Mouse (Mus musculus): ENCODE measurements at regions not wholly inside any gene's neighbourhood (a gene's known extent, or its start where the extent isn't known, plus 50 kb on each side); places are given as distances from the start of the nearest gene placed in this dataset.

- no peak overlapping the region for H3K9ac ChIP-seq (ENCODE audit: low read depth, low read length)
- DNase-seq (ENCODE audit: low spot score) (no peak), ATAC-seq (ENCODE audit: low FRiP score) (no peak)
- H3K9me3 ChIP-seq (ENCODE audit: control insufficient read depth, low read length) = no peaks in the 10 kb centered on the region
- H3K27ac ChIP-seq (ENCODE audit: low read depth, low read length) = no peak overlapping the region
- H3K27me3 ChIP-seq (ENCODE audit: control insufficient read depth, insufficient read depth, low read length) = no peaks in the 10 kb centered on the region
- no peaks in the 10 kb centered on the region for H3K4me1 ChIP-seq (replicated peaks; ENCODE audit: control insufficient read depth, insufficient read depth, low read length)
- 90% methylated on average over 3 of the region's 3 CpGs for WGBS
- no peak overlapping the region for H3K4me3 ChIP-seq (ENCODE audit: low read depth, low read length)
- H3K4me2 ChIP-seq (replicated peaks; ENCODE audit: low read depth, low read length) = no peak overlapping the region
- no peaks in the 10 kb centered on the region for H3K36me3 ChIP-seq (ENCODE audit: control insufficient read depth, insufficient read depth, low read length)
These were observed 551.0 kb upstream of the Gm5415 start for GRCm38 (mm10) chr1:33098062-33098461.

DNA sequence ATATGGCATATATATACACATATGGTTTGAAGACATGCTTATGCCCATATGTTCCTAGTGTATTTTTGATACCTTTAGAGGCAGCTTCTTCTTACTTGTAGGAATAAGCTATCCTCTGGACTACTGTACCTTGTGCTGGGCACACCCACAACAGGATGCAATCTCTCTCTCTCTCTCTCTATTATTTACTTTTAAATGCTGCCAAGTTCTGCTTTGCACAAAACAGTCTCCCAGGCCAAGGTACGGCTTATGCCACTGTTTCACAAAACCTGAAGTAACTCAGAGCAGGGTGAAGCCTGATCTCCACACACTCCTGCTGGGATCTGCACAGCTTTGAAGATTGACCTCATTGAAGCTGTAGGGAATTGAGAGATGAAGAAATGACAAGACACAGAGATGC is 549.8 kb upstream of the Gm5415 start:
- DNase-seq (ENCODE audit: low spot score) (no peak), ATAC-seq (ENCODE audit: low FRiP score) (no peak)
- Histone ChIP-seq H3K27me3 (ENCODE audit: control insufficient read depth, insufficient read depth, low read length) (no peaks in the 10 kb centered on the region), H3K4me3 (ENCODE audit: low read depth, low read length) (no peak overlapping the region), H3K27ac (ENCODE audit: low read depth, low read length) (no peak overlapping the region), H3K9ac (ENCODE audit: low read depth, low read length) (no peak overlapping the region), H3K4me2 (replicated peaks; ENCODE audit: low read depth, low read length) (no peak overlapping the region), H3K9me3 (ENCODE audit: control insufficient read depth, low read length) (no peaks in the 10 kb centered on the region), H3K36me3 (ENCODE audit: control insufficient read depth, insufficient read depth, low read length) (no peaks in the 10 kb centered on the region), H3K4me1 (replicated peaks; ENCODE audit: control insufficient read depth, insufficient read depth, low read length) (no peaks in the 10 kb centered on the region)
- WGBS = 88% methylated on average over 1 of the region's 1 CpGs

- no peak overlapping the region for H3K9ac ChIP-seq (ENCODE audit: low read depth, low read length)
- DNase-seq (ENCODE audit: low spot score) = no peak
- no peaks in the 10 kb centered on the region for H3K36me3 ChIP-seq (ENCODE audit: control insufficient read depth, insufficient read depth, low read length)
- H3K27me3 ChIP-seq (ENCODE audit: control insufficient read depth, insufficient read depth, low read length) = no peaks in the 10 kb centered on the region
- no peaks in the 10 kb centered on the region for H3K4me1 ChIP-seq (replicated peaks; ENCODE audit: control insufficient read depth, insufficient read depth, low read length)
- ATAC-seq (ENCODE audit: low FRiP score) = no peak
- no peak overlapping the region for H3K4me3 ChIP-seq (ENCODE audit: low read depth, low read length)
- no peaks in the 10 kb centered on the region for H3K9me3 ChIP-seq (ENCODE audit: control insufficient read depth, low read length)
- no peak overlapping the region for H3K4me2 ChIP-seq (replicated peaks; ENCODE audit: low read depth, low read length)
- 97% methylated on average over 1 of the region's 1 CpGs for WGBS
- no peak overlapping the region for H3K27ac ChIP-seq (ENCODE audit: low read depth, low read length)
These were observed 527.5 kb upstream of the Gm5415 start for GRCm38 (mm10) chr1:33074551-33074950.

DNA sequence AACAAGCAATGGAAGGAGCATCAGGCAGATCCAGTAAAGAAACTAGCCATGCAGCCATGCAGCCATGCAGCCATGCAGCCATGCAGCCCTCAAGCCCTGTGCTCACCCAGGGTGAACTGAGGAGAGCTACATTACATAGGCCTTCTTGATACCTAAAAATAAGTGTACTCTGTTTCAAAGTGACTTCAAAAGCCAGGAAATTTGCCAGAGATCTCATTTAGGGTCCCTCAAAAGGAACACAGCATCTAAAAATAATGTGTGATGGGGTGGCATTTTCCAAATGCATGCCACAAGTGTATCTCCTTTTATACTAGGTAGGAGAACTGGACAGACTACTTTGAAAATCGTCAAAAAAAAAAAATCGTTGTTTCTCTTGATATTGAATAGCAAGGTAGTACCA is 510.9 kb upstream of the Gm5415 start:
- WGBS = 83% methylated on average over 2 of the region's 2 CpGs

GRCm38 (mm10) chr1:33044388-33044787 is 497.3 kb upstream of the Gm5415 start:
- ATAC-seq (ENCODE audit: low FRiP score) (peak; percentile 33; the same call in 1 of the 2 replicates), DNase-seq (ENCODE audit: low spot score) (no peak)
- H3K9ac ChIP-seq (ENCODE audit: low read depth, low read length) = no peak overlapping the region
- H3K4me2 ChIP-seq (replicated peaks; ENCODE audit: low read depth, low read length) = no peak overlapping the region
- no peaks in the 10 kb centered on the region for H3K9me3 ChIP-seq (ENCODE audit: control insufficient read depth, low read length)
- no peaks in the 10 kb centered on the region for H3K36me3 ChIP-seq (ENCODE audit: control insufficient read depth, insufficient read depth, low read length)
- 94% methylated on average over 2 of the region's 2 CpGs for WGBS
- H3K27me3 ChIP-seq (ENCODE audit: control insufficient read depth, insufficient read depth, low read length) = no peaks in the 10 kb centered on the region
- H3K27ac ChIP-seq (ENCODE audit: low read depth, low read length) = no peak overlapping the region
- no peak overlapping the region for H3K4me3 ChIP-seq (ENCODE audit: low read depth, low read length)
- no peaks in the 10 kb centered on the region for H3K4me1 ChIP-seq (replicated peaks; ENCODE audit: control insufficient read depth, insufficient read depth, low read length)

More for the DNA sequence above, 510.9 kb upstream of the Gm5415 start:
- no peak overlapping the region for H3K27ac ChIP-seq (ENCODE audit: low read depth, low read length)
- DNase-seq (ENCODE audit: low spot score) = no peak
- H3K9me3 ChIP-seq (ENCODE audit: control insufficient read depth, low read length) = no peaks in the 10 kb centered on the region
- H3K36me3 ChIP-seq (ENCODE audit: control insufficient read depth, insufficient read depth, low read length) = no peaks in the 10 kb centered on the region
- no peak for ATAC-seq (ENCODE audit: low FRiP score)
- H3K4me3 ChIP-seq (ENCODE audit: low read depth, low read length) = no peak overlapping the region
- H3K4me1 ChIP-seq (replicated peaks; ENCODE audit: control insufficient read depth, insufficient read depth, low read length) = no peaks in the 10 kb centered on the region
- no peak overlapping the region for H3K4me2 ChIP-seq (replicated peaks; ENCODE audit: low read depth, low read length)
- H3K27me3 ChIP-seq (ENCODE audit: control insufficient read depth, insufficient read depth, low read length) = no peaks in the 10 kb centered on the region
- H3K9ac ChIP-seq (ENCODE audit: low read depth, low read length) = no peak overlapping the region

- H3K9ac ChIP-seq (ENCODE audit: low read depth, low read length) = no peak overlapping the region
- no peaks in the 10 kb centered on the region for H3K27me3 ChIP-seq (ENCODE audit: control insufficient read depth, insufficient read depth, low read length)
- H3K4me2 ChIP-seq (replicated peaks; ENCODE audit: low read depth, low read length) = no peak overlapping the region
- 29% methylated on average over 2 of the region's 2 CpGs for WGBS
- H3K4me3 ChIP-seq (ENCODE audit: low read depth, low read length) = no peak overlapping the region
- no peaks in the 10 kb centered on the region for H3K9me3 ChIP-seq (ENCODE audit: control insufficient read depth, low read length)
- no peaks in the 10 kb centered on the region for H3K4me1 ChIP-seq (replicated peaks; ENCODE audit: control insufficient read depth, insufficient read depth, low read length)
- DNase-seq (ENCODE audit: low spot score) = no peak
- no peaks in the 10 kb centered on the region for H3K36me3 ChIP-seq (ENCODE audit: control insufficient read depth, insufficient read depth, low read length)
- H3K27ac ChIP-seq (ENCODE audit: low read depth, low read length) = no peak overlapping the region
- peak; percentile 75 for ATAC-seq (ENCODE audit: low FRiP score)
These were observed 495.3 kb upstream of the Gm5415 start for GRCm38 (mm10) chr1:33042424-33042823.

DNA sequence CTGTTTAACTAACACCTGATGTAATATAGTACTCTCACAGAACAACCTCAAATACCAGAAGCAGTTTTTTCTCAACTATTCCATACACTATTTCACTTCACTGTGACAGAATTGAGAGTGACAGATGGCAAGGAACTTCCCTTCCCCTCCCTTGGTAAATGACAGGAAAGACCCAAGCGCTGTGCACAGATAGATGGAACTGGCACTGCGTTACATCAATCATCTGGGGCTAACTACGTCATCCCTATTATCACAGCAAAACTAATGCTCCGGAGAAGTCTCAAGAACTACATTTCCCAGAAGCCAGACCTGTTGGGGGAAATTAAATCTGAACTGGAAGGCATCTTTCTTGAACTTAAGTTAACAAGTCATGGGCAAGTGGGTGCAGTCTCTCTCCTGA is 493.6 kb upstream of the Gm5415 start:
- no peaks in the 10 kb centered on the region for H3K27me3 ChIP-seq (ENCODE audit: control insufficient read depth, insufficient read depth, low read length)
- no peak for DNase-seq (ENCODE audit: low spot score)
- no peaks in the 10 kb centered on the region for H3K4me1 ChIP-seq (replicated peaks; ENCODE audit: control insufficient read depth, insufficient read depth, low read length)
- ATAC-seq (ENCODE audit: low FRiP score) = no peak
- no peak overlapping the region for H3K27ac ChIP-seq (ENCODE audit: low read depth, low read length)
- H3K36me3 ChIP-seq (ENCODE audit: control insufficient read depth, insufficient read depth, low read length) = no peaks in the 10 kb centered on the region
- no peaks in the 10 kb centered on the region for H3K9me3 ChIP-seq (ENCODE audit: control insufficient read depth, low read length)
- WGBS = 76% methylated on average over 4 of the region's 4 CpGs
- no peak overlapping the region for H3K4me2 ChIP-seq (replicated peaks; ENCODE audit: low read depth, low read length)
- H3K4me3 ChIP-seq (ENCODE audit: low read depth, low read length) = no peak overlapping the region
- H3K9ac ChIP-seq (ENCODE audit: low read depth, low read length) = no peak overlapping the region

- Histone ChIP-seq H3K27ac (ENCODE audit: low read depth, low read length) (no peak overlapping the region), H3K4me2 (replicated peaks; ENCODE audit: low read depth, low read length) (no peak overlapping the region), H3K9me3 (ENCODE audit: control insufficient read depth, low read length) (no peaks in the 10 kb centered on the region), H3K36me3 (ENCODE audit: control insufficient read depth, insufficient read depth, low read length) (no peaks in the 10 kb centered on the region), H3K4me1 (replicated peaks; ENCODE audit: control insufficient read depth, insufficient read depth, low read length) (no peaks in the 10 kb centered on the region), H3K27me3 (ENCODE audit: control insufficient read depth, insufficient read depth, low read length) (no peaks in the 10 kb centered on the region), H3K9ac (ENCODE audit: low read depth, low read length) (no peak overlapping the region), H3K4me3 (ENCODE audit: low read depth, low read length) (no peak overlapping the region)
- DNase-seq (ENCODE audit: low spot score) = no peak
- WGBS = 73% methylated on average over 3 of the region's 3 CpGs
- ATAC-seq (ENCODE audit: low FRiP score) = no peak
These were observed 484.9 kb upstream of the Gm5415 start for GRCm38 (mm10) chr1:33031991-33032390.

GRCm38 (mm10) chr1:33026683-33027415 is 479.8 kb upstream of the Gm5415 start:
- Histone ChIP-seq H3K4me3 (ENCODE audit: low read depth, low read length) (no peak overlapping the region), H3K36me3 (ENCODE audit: control insufficient read depth, insufficient read depth, low read length) (no peaks in the 10 kb centered on the region), H3K27ac (ENCODE audit: low read depth, low read length) (no peak overlapping the region), H3K9ac (ENCODE audit: low read depth, low read length) (no peak overlapping the region), H3K9me3 (ENCODE audit: control insufficient read depth, low read length) (no peaks in the 10 kb centered on the region), H3K4me2 (replicated peaks; ENCODE audit: low read depth, low read length) (no peak overlapping the region), H3K27me3 (ENCODE audit: control insufficient read depth, insufficient read depth, low read length) (no peaks in the 10 kb centered on the region), H3K4me1 (replicated peaks; ENCODE audit: control insufficient read depth, insufficient read depth, low read length) (no peaks in the 10 kb centered on the region)
- 46% methylated on average over 8 of the region's 8 CpGs for WGBS
- DNase-seq (ENCODE audit: low spot score) (peak; percentile 17), ATAC-seq (ENCODE audit: low FRiP score) (peak; percentile 86)

Data from hindbrain, embryonic 11.5 days (tissue).